Mouse (Mus musculus): ENCODE measurements around the gene Zc3h7b.

DNA sequence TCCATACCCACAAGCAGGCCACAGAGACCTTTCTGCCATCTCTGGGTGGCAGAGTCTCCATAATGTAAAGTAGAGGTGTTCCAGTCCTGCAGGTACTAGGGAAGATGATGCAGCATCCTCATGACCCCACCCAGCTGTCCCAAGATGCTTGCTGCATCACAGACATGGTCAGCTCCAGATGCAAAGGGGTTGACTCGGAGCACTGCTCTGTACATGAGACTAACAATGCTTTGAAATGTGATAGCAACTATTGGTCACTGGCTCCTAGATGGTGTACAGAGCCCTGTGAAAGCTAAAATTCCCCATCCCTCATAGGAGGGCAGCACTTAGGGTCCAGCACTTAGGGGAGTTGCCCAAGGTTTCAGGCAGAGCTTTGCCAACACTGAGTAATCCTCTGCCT, 59.3 kb downstream of the Zc3h7b start:
- TF ChIP-seq CTCF (IDR thresholded peaks at IDR 0.05; ENCODE audit: extremely low read depth, insufficient read depth, insufficient read length, insufficient replicate concordance), result no peak
- no peak for TF ChIP-seq POLR2A (IDR thresholded peaks at IDR 0.05; ENCODE audit: low read depth, low read length)

Data from spleen, adult 2 months (tissue).